Mouse (Mus musculus) MEL (cell line): ENCODE results near the gene Traip. TPM values are rescaled to one million over a fixed set of nuclear protein-coding genes. Genes with fewer than 3 reads are reported as not detected.

Experiments used
- DNase-seq: peaks from one replicate; pipeline ENCODE4 v3.0.0; 2011; ENCODE audit warnings: low read depth, low spot score
- H3K27ac ChIP-seq: 2 replicates; pipeline ENCODE4 v1.5.1; 2012; ENCODE audit warnings: low read depth, mild to moderate bottlenecking, control low read depth, low read length, moderate library complexity; ENCODE audit not compliant: control insufficient read depth
- H3K27me3 ChIP-seq, 2 experiments: fragments of 150-350 bp in 1 of 2; sonication (generic) in 1 of 2; 2 replicates each; pipeline ENCODE4 v1.6.1; 2012; ENCODE audit warnings: low read length in 2 of 2, mild to moderate bottlenecking in 2 of 2, improper control_type of control experiment in 1 of 2, moderate library complexity in 1 of 2; ENCODE audit not compliant: insufficient read depth in 2 of 2, control insufficient read depth in 1 of 2
- H3K36me3 ChIP-seq, 2 experiments: 2 replicates each; pipeline ENCODE4 v1.6.1; 2012 to 2014; ENCODE audit warnings: low read length in 2 of 2, improper control_type of control experiment in 1 of 2, inconsistent platforms in 1 of 2, mild to moderate bottlenecking in 1 of 2; ENCODE audit not compliant: insufficient read depth in 2 of 2, control insufficient read depth in 1 of 2
- H3K4me1 ChIP-seq, 2 experiments: fragments of 150-350 bp in 1 of 2; sonication (generic) in 1 of 2; 2 replicates each; pipeline ENCODE4 v1.6.1; 2012; ENCODE audit warnings: low read length in 2 of 2, improper control_type of control experiment in 1 of 2, mild to moderate bottlenecking in 1 of 2; ENCODE audit not compliant: insufficient read depth in 2 of 2, control insufficient read depth in 1 of 2
- H3K4me3 ChIP-seq, 2 experiments: fragments of 150-350 bp in 1 of 2; sonication (generic) in 1 of 2; 2 replicates each; pipeline ENCODE4 v1.5.1; 2012; ENCODE audit warnings: low read depth in 2 of 2, low read length in 2 of 2, mild to moderate bottlenecking in 2 of 2, moderate library complexity in 2 of 2, control low read depth in 1 of 2, improper control_type of control experiment in 1 of 2; ENCODE audit not compliant: control insufficient read depth in 1 of 2, insufficient read depth in 1 of 2
- H3K79me2 ChIP-seq: 2 replicates; pipeline ENCODE4 v1.6.1; 2012; ENCODE audit warnings: mild to moderate bottlenecking, low read length, moderate library complexity; ENCODE audit not compliant: control insufficient read depth, poor library complexity, insufficient read depth
- H3K9ac ChIP-seq: 2 replicates; pipeline ENCODE4 v1.6.1; 2012; ENCODE audit warnings: low read depth, mild to moderate bottlenecking, control low read depth, low read length, moderate library complexity; ENCODE audit not compliant: control insufficient read depth, poor library complexity, severe bottlenecking
- H3K9me3 ChIP-seq: fragments of 150-350 bp; sonication (generic); replicated peaks from 2 replicates; pipeline ENCODE4 v1.6.1; 2012; ENCODE audit warnings: mild to moderate bottlenecking, low read length, improper control_type of control experiment, moderate library complexity; ENCODE audit not compliant: insufficient read depth
- BHLHE40 ChIP-seq: IDR thresholded peaks from 2 replicates; pipeline ENCODE4 v1.6.1; 2012; ENCODE audit warnings: low read depth, mild to moderate bottlenecking, inconsistent platforms, low read length, improper control_type of control experiment, borderline replicate concordance
- CHD2 ChIP-seq: IDR thresholded peaks from 2 replicates; pipeline ENCODE4 v1.6.1; 2011; ENCODE audit warnings: low read length, improper control_type of control experiment
- EP300 ChIP-seq, 2 experiments: IDR thresholded peaks; 2 replicates each; pipeline ENCODE4 v1.6.1; 2011; ENCODE audit warnings: improper control_type of control experiment in 2 of 2, low read length in 2 of 2, low read depth in 1 of 2, mild to moderate bottlenecking in 1 of 2
- GATA1 ChIP-seq: IDR thresholded peaks from 2 replicates; pipeline ENCODE4 v1.6.1; 2011; ENCODE audit warnings: low read depth, low read length, improper control_type of control experiment
- HCFC1 ChIP-seq: IDR thresholded peaks from 2 replicates; pipeline ENCODE4 v1.6.1; 2012; ENCODE audit warnings: low read depth, mild to moderate bottlenecking, inconsistent platforms, low read length, improper control_type of control experiment, moderate library complexity
- JUND ChIP-seq: IDR thresholded peaks from 2 replicates; pipeline ENCODE4 v1.6.1; 2011; ENCODE audit warnings: low read depth, mild to moderate bottlenecking, improper control_type of control experiment, low read length
- MAZ ChIP-seq: IDR thresholded peaks from 2 replicates; pipeline ENCODE4 v1.6.1; 2012; ENCODE audit warnings: low read depth, mild to moderate bottlenecking, inconsistent platforms, low read length, improper control_type of control experiment
- MXI1 ChIP-seq: IDR thresholded peaks from 2 replicates; pipeline ENCODE4 v1.6.1; 2011; ENCODE audit warnings: mild to moderate bottlenecking, low read depth, low read length, improper control_type of control experiment
- NRF1 ChIP-seq: IDR thresholded peaks from 2 replicates; pipeline ENCODE4 v1.6.1; 2014; ENCODE audit warnings: low read depth, mild to moderate bottlenecking, inconsistent platforms, low read length, improper control_type of control experiment, moderate library complexity; ENCODE audit not compliant: poor library complexity, insufficient read depth, severe bottlenecking
- POLR2AphosphoS2 ChIP-seq: IDR thresholded peaks from 2 replicates; pipeline ENCODE4 v1.6.1; 2011; ENCODE audit warnings: low read length, improper control_type of control experiment
- RCOR1 ChIP-seq: IDR thresholded peaks from 2 replicates; pipeline ENCODE4 v1.6.1; 2012; ENCODE audit warnings: low read depth, mild to moderate bottlenecking, inconsistent platforms, low read length, improper control_type of control experiment
- SIN3A ChIP-seq: IDR thresholded peaks from 2 replicates; pipeline ENCODE4 v1.6.1; 2012; ENCODE audit warnings: low read length, improper control_type of control experiment, inconsistent platforms
- TAL1 ChIP-seq: IDR thresholded peaks from 2 replicates; pipeline ENCODE4 v1.6.1; 2012; ENCODE audit warnings: mild to moderate bottlenecking, inconsistent platforms, low read length, moderate library complexity, mixed read lengths
- UBTF ChIP-seq: IDR thresholded peaks from 2 replicates; pipeline ENCODE4 v1.6.1; 2012; ENCODE audit warnings: low read depth, mild to moderate bottlenecking, inconsistent platforms, low read length, improper control_type of control experiment, moderate library complexity, borderline replicate concordance; ENCODE audit not compliant: insufficient read depth
- ZKSCAN1 ChIP-seq: IDR thresholded peaks from 2 replicates; pipeline ENCODE4 v1.6.1; 2012; ENCODE audit warnings: low read depth, mild to moderate bottlenecking, inconsistent platforms, low read length, improper control_type of control experiment, moderate library complexity
- ZNF384 ChIP-seq: IDR thresholded peaks from 2 replicates; pipeline ENCODE4 v1.6.1; 2012; ENCODE audit warnings: low read depth, mild to moderate bottlenecking, inconsistent platforms, low read length, improper control_type of control experiment
- polyA plus RNA-seq, 2 experiments: library from polyadenylated mRNA; stranded (reverse) in 1 of 2; unstranded in 1 of 2; fragments of >175 nt in 1 of 2; fragments of >200 nt in 1 of 2; gene quantifications; 2 replicates each; pipeline versions ENCODE4 v1.2.1 to v1.2.4; 2012; ENCODE audit warnings: low replicate concordance in 2 of 2, low read depth in 1 of 2; ENCODE audit not compliant: insufficient read length in 2 of 2, insufficient read depth in 1 of 2, missing spikeins in 1 of 2
- total RNA-seq: library from RNA; depleted of rRNA; stranded (reverse); fragments of 300-350 nt; gene quantifications from 2 replicates; pipeline ENCODE4 v1.2.3, GENCODE M21; 2012

The Traip gene
- total and polyA plus RNA-seq, 3 experiments, result 43.6 to 65.2 TPM; not detected in 1

- TF ChIP-seq CHD2, result peak; percentile 10; the same call in 1 of the 2 replicates
- TF ChIP-seq ZKSCAN1, result no peak
- no peak; the same call in 1 of the 2 replicates for TF ChIP-seq HCFC1
- TF ChIP-seq MXI1, result peak; percentile 81
- TF ChIP-seq ZNF384, result peak; percentile 32; the same call in 1 of the 2 replicates
Observed at GRCm38 (mm10) chr9:107975399-107976386, 25.8 kb downstream of the Traip start, which contains the start of gene Uba7 (continued).

GRCm38 (mm10) chr9:107978815-107979214 lies 28.9 kb downstream of the Traip start:
- no peak overlapping the region for H3K9ac ChIP-seq
- DNase-seq, result no peak
- no peak overlapping the region for H3K27ac ChIP-seq
- H3K36me3 ChIP-seq, result peaks cover 2 to 55% of the 10 kb centered on the region in 2 experiments
- H3K4me1 ChIP-seq, result peaks cover 27 to 77% of the 10 kb centered on the region in 2 experiments
- no peak for TF ChIP-seq POLR2AphosphoS2
- TF ChIP-seq JUND, result no peak
- no peak for TF ChIP-seq UBTF
- no peak for TF ChIP-seq SIN3A
- no peak for TF ChIP-seq EP300 (IDR thresholded peaks at IDR 0.05; ENCODE audit: low read depth in 1 of 2, low read length in 2 of 2)
- no peak for TF ChIP-seq RCOR1
- no peak for TF ChIP-seq ZKSCAN1
- no peak for TF ChIP-seq MAZ
- no peak for TF ChIP-seq GATA1
- TF ChIP-seq BHLHE40, result no peak
- TF ChIP-seq TAL1, result no peak
- TF ChIP-seq NRF1, result no peak
- TF ChIP-seq, all 39 proteins: peak for 0
- no peaks in the 10 kb centered on the region for H3K27me3 ChIP-seq
- H3K4me3 ChIP-seq, result no peak overlapping the region
- H3K79me2 ChIP-seq, result peaks cover 37% of the 10 kb centered on the region
- no peaks in the 10 kb centered on the region for H3K9me3 ChIP-seq
